Mouse (Mus musculus) midbrain, embryonic 16.5 days (tissue): ENCODE measurements around the gene Col1a2. TPM values are rescaled to one million over a fixed set of nuclear protein-coding genes. Genes with fewer than 3 reads are reported as not detected.

Experiments used
- ATAC-seq: fragments of 200-750 bp; cut with Nextera tagmentation; 2 replicates; pipeline ENCODE4 v1.8.0; 2017; ENCODE audit warnings: moderate TSS enrichment
- H3K27ac ChIP-seq: fragments of 300-500 bp; sonication (generic); 2 replicates; pipeline ENCODE4 v1.5.1; 2014; ENCODE audit warnings: mild to moderate bottlenecking, low read length, mixed read lengths
- H3K27me3 ChIP-seq: fragments of 300-500 bp; sonication (generic); 2 replicates; pipeline ENCODE4 v1.6.1; 2014; ENCODE audit warnings: low read depth, low read length, mixed read lengths; ENCODE audit not compliant: control insufficient read depth, insufficient read depth
- H3K36me3 ChIP-seq: fragments of 300-500 bp; sonication (generic); 2 replicates; pipeline ENCODE4 v1.6.1; 2014; ENCODE audit warnings: mild to moderate bottlenecking, low read length, moderate library complexity, mixed read lengths; ENCODE audit not compliant: control insufficient read depth, insufficient read depth
- H3K4me1 ChIP-seq: fragments of 300-500 bp; sonication (generic); 2 replicates; pipeline ENCODE4 v1.6.1; 2014; ENCODE audit warnings: mild to moderate bottlenecking, low read length, mixed read lengths; ENCODE audit not compliant: control insufficient read depth, insufficient read depth
- H3K4me2 ChIP-seq: fragments of 300-500 bp; sonication (generic); 2 replicates; pipeline ENCODE4 v1.6.1; 2014; ENCODE audit warnings: mild to moderate bottlenecking, low read length, mixed read lengths
- H3K4me3 ChIP-seq: fragments of 300-500 bp; sonication (generic); 2 replicates; pipeline ENCODE4 v1.5.1; 2014; ENCODE audit warnings: low read depth, mild to moderate bottlenecking, low read length, moderate library complexity, mixed read lengths
- H3K9ac ChIP-seq: fragments of 300-500 bp; sonication (generic); 2 replicates; pipeline ENCODE4 v1.6.1; 2014; ENCODE audit warnings: low read depth, low read length, mixed read lengths
- H3K9me3 ChIP-seq: fragments of 300-500 bp; sonication (generic); replicated peaks from 2 replicates; pipeline ENCODE4 v1.6.1; 2014; ENCODE audit warnings: mild to moderate bottlenecking, low read length, mixed read lengths; ENCODE audit not compliant: control insufficient read depth, poor library complexity, severe bottlenecking
- WGBS: fragments of 180-500 bp; shearing (Covaris S2); extraction: QIAGEN DNeasy Blood & Tissue Kit; methylation state at CpG from one replicate; pipeline ENCODE4 v1.1.7; 2014; 5-methylcytosine and 5-hydroxymethylcytosine counted together
- polyA plus RNA-seq: library from polyadenylated mRNA; unstranded; fragments of >200 nt; fragmentation: Nextera tagmentation; extraction: Ambion mirVana; gene quantifications from 2 replicates; pipeline ENCODE4 v1.2.1, GENCODE M21; 2015

The Col1a2 gene
- polyA plus RNA-seq, 1 experiment from 2014 or later, result 78.9 TPM

DNA sequence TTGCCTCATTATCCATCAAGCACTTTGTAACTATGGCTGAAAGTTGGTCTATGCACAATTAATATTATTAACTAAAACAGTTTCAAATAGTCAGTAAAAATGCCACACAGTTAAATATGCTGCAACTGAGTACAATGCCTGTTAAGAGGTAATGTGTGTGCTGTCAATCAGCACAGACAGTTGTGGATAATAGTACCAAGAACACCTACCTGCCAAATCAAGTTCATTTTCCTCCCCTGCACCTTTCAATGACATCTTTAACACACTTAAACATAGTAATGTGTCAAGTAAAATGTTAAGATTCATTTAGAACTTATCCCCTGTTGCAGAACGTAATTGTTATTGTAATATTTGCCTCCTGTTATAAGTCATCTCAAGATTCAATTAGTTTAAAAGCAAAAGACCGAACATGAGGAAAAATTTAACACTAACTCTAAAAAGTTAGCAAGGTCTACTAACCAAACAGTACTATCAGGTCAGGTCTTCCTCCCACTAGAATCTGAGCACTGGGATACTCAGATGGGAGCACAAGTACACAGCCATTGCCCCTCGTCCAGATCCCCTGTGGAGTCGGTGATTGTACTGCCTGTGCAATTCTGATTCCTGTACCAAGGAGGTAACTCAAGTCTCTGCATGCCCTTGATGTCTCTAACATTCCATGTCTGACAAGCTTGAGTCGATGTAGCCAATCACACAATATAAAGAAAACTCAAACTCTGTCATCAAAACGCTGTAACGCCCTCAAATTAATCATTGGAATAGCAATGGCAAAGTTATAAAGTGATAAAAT lies 37.5 kb downstream of the Col1a2 start:
- ATAC-seq, result no peak
- WGBS, result 89% methylated on average over 7 of the region's 7 CpGs
- no peaks in the 10 kb centered on the region for H3K36me3 ChIP-seq
- no peaks in the 10 kb centered on the region for H3K27me3 ChIP-seq
- H3K9me3 ChIP-seq, result no peaks in the 10 kb centered on the region
- H3K4me2 ChIP-seq, result no peak overlapping the region
- H3K4me3 ChIP-seq, result no peak overlapping the region
- no peak overlapping the region for H3K9ac ChIP-seq
- H3K4me1 ChIP-seq, result no peaks in the 10 kb centered on the region
- no peak overlapping the region for H3K27ac ChIP-seq

DNA sequence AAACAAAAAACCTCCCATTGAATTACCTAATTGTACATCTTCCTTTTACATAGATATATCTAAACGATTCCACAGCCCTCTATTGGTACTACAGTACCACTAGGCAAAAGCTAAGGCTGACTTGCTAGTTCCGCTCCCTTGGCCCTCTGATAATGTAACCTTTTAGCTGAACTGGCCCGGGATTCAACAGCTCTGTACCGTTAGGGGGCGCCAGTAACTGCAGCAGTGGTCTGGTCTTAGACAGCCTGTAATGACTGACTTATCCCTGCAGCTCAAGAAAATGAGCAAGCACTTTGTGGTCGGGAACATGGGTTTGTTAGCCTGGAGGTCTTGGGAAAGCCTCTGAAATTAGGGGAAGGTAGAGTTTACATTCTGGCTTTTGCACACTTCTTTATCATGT lies 39.9 kb downstream of the Col1a2 start:
- WGBS, result 46% methylated on average over 6 of the region's 6 CpGs
- no peak for ATAC-seq
- H3K4me1 ChIP-seq, result no peaks in the 10 kb centered on the region

DNA sequence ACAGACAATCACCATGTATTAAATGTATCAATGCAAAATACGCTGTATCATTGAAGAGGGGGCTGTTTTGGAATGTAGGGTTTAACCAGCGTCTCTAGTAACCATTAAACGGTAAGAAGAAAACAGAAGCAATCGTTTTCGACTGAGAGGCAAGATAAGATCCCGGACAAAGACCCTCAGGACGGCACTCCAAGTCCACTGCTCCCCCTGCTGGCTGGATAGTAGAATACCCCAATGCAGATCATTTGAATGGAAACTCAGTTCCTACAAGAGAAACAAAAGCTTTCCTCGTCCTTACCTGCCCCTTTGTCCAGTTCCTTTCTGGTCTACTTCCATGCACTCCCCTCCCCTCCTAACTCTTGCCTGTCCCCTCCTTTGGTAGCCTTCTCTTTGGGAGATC lies 41.1 kb downstream of the Col1a2 start:
- Histone ChIP-seq H3K27me3 (no peaks in the 10 kb centered on the region), H3K4me1 (no peaks in the 10 kb centered on the region; the same call in 1 of the 2 replicates), H3K4me3 (no peak overlapping the region), H3K27ac (no peak overlapping the region), H3K9me3 (no peaks in the 10 kb centered on the region), H3K4me2 (no peak overlapping the region), H3K36me3 (no peaks in the 10 kb centered on the region), H3K9ac (no peak overlapping the region)
- ATAC-seq, result no peak
- WGBS, result 53% methylated on average over 8 of the region's 8 CpGs

More for the DNA sequence above, 39.9 kb downstream of the Col1a2 start:
- Histone ChIP-seq H3K9me3 (no peaks in the 10 kb centered on the region), H3K4me2 (no peak overlapping the region), H3K4me3 (no peak overlapping the region), H3K36me3 (no peaks in the 10 kb centered on the region), H3K9ac (no peak overlapping the region), H3K27me3 (no peaks in the 10 kb centered on the region), H3K27ac (no peak overlapping the region)

DNA sequence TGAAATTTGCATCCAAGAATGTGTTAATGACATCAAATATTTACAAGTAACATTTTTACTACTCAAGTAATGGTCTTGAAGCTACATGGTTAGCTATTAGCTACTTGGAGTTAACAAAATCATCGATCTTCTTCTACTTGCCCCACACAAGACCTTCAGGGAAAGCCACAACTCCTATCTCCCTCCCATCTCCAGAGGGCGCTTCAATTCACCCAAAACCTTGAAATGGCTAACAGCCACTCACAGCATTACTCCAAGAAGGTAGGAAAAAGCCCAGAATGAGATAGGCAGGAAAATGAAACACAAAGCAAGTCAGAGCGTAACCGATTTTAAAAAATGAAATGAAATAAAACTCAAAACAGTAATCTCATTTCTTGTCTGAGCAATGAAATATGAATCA lies 44.3 kb downstream of the Col1a2 start:
- WGBS, result 86% methylated on average over 4 of the region's 4 CpGs
- Histone ChIP-seq H3K4me3 (no peak overlapping the region), H3K36me3 (no peaks in the 10 kb centered on the region), H3K9me3 (no peaks in the 10 kb centered on the region), H3K27me3 (no peaks in the 10 kb centered on the region), H3K4me2 (no peak overlapping the region), H3K27ac (no peak overlapping the region), H3K9ac (no peak overlapping the region), H3K4me1 (no peaks in the 10 kb centered on the region; the same call in 1 of the 2 replicates)
- ATAC-seq, result no peak

DNA sequence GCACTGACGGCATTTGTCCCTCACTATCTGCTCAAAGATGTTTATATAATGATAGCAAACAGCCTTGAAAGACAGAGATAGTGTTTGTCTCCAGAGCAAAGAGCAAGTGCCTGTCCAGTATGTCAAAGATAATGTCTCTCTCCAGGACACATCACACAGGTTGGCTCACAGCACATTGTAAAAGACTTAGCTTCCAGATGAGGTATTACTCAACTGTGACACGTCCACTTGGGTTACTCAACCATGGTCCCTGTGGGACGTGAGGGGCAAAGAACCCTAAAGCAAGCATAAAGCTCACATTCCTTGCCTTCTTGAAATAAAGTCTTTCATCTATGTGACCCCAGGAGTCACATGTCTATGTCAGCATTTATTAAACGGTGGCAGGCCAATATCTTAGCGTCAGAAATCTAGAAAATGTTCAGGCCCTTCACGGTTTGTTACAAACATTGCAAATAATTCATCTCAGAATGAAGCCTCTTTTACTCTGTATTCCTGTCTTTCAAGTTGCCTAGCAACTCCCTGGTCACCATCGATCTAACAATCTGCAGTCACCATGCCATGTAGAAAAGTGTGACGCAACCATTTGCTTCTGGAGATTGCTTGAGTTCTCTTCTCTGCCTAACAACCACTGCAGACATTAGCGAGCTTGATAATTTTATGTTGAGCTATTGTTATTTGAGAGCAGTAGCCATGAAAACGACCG lies 45.4 kb downstream of the Col1a2 start:
- Histone ChIP-seq H3K9ac (no peak overlapping the region), H3K27ac (no peak overlapping the region), H3K4me2 (no peak overlapping the region), H3K4me3 (no peak overlapping the region), H3K9me3 (no peaks in the 10 kb centered on the region), H3K4me1 (peaks cover 2% of the 10 kb centered on the region; the same call in 1 of the 2 replicates), H3K36me3 (no peaks in the 10 kb centered on the region), H3K27me3 (no peaks in the 10 kb centered on the region)
- 35% methylated on average over 11 of the region's 11 CpGs for WGBS
- 0 out of 2 replicates have a peak, but pooled peaks have one; percentile 55 for ATAC-seq

DNA sequence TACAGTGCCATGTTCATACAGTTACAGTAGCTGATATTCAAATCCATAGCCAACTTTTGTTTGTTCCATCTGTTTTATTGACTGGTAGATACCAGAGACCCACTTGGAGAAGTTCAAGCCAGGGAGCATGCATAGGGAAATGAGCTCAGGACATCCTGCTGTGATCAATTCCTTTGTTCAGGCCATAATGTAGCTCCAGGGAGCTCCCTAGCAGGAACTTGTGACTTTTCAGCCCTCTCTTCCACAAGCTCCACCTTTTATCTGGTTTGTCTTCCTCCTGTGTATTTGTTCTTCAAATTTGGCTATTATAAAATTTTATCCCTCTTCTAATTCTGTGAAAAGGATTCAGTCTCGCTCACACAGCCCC lies 45.9 kb downstream of the Col1a2 start:
- Histone ChIP-seq H3K4me3 (no peak overlapping the region), H3K9me3 (no peaks in the 10 kb centered on the region), H3K4me2 (no peak overlapping the region), H3K27me3 (no peaks in the 10 kb centered on the region), H3K9ac (no peak overlapping the region), H3K27ac (no peak overlapping the region), H3K36me3 (no peaks in the 10 kb centered on the region), H3K4me1 (peaks cover 4% of the 10 kb centered on the region; the same call in 1 of the 2 replicates)
- WGBS, result 57% methylated on average over 1 of the region's 1 CpGs
- ATAC-seq, result no peak

DNA sequence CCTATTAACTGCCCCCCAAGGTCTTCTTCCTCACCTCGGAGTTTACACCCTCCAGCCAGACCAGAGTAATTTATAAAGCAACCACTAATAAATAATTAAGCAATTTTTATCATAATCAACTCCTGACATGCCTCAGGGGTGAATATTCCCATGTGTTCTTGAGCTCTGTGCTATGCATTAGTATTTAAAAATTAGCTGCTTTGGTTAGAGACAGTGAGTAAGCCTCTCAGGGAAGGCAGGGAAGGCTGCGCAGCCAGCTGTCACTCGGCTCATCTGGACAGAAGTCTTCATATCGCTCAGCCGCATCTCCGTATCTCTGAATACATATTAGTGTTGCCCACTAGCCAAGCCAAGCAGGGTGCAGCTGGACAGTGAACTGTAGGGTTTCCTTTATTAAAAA lies 50.8 kb downstream of the Col1a2 start:
- no peaks in the 10 kb centered on the region for H3K9me3 ChIP-seq
- H3K4me2 ChIP-seq, result no peak overlapping the region
- ATAC-seq, result no peak
- H3K4me3 ChIP-seq, result no peak overlapping the region
- H3K27ac ChIP-seq, result no peak overlapping the region
- 59% methylated on average over 6 of the region's 6 CpGs for WGBS
- no peaks in the 10 kb centered on the region for H3K36me3 ChIP-seq
- H3K4me1 ChIP-seq, result peaks cover 4% of the 10 kb centered on the region; the same call in 1 of the 2 replicates
- H3K9ac ChIP-seq, result no peak overlapping the region
- no peaks in the 10 kb centered on the region for H3K27me3 ChIP-seq

DNA sequence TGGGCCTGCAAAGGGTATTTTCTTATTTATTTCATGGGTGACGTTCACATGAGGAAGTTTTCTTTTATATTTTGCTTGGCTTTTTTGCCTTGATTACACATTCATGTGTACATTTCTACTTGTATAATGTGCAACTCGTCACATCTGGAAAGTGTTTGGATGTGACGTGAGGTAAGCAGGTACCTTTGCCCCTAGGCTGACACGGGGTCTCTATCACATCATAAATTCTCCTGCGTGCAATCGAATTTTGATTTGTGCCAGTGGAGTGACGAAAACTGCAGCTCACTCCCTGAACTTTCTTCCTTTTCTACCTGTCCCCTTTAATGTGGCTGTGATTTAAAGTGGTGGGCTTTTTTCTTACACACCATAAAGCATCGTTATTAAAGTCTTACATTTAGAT lies 52.5 kb downstream of the Col1a2 start:
- 85% methylated on average over 8 of the region's 8 CpGs for WGBS

DNA sequence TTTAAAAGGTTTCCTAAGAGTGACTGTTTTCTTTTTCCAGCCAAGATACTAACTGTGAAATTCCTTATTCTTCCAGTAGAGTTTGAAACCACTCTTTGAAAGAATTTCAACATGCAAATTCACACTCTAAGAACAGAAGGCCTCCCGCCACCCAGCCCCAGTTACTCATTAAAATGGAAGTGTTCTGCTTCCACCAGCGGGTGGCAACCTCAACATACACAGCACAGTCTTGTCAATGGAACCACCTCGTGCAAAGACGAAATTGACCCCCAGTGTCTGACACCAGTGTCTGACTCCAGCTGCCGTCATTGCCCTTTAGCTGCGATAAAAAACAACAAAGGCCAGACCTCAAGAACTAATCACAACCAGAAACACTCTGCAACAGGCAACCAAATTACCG lies 53.1 kb downstream of the Col1a2 start:
- WGBS, result 19% methylated on average over 7 of the region's 7 CpGs
- no peaks in the 10 kb centered on the region for H3K27me3 ChIP-seq
- H3K9me3 ChIP-seq, result no peaks in the 10 kb centered on the region
- ATAC-seq, result peak; percentile 55; the same call in 1 of the 2 replicates
- no peak overlapping the region for H3K4me2 ChIP-seq
- H3K27ac ChIP-seq, result no peak overlapping the region
- H3K4me3 ChIP-seq, result no peak overlapping the region
- no peak overlapping the region for H3K9ac ChIP-seq
- peaks cover 4% of the 10 kb centered on the region; the same call in 1 of the 2 replicates for H3K4me1 ChIP-seq
- H3K36me3 ChIP-seq, result no peaks in the 10 kb centered on the region

More for the DNA sequence above, 52.5 kb downstream of the Col1a2 start:
- no peak for ATAC-seq
- H3K4me1 ChIP-seq, result peaks cover 4% of the 10 kb centered on the region; the same call in 1 of the 2 replicates
- H3K4me3 ChIP-seq, result no peak overlapping the region
- no peak overlapping the region for H3K4me2 ChIP-seq
- H3K9me3 ChIP-seq, result no peaks in the 10 kb centered on the region
- H3K36me3 ChIP-seq, result no peaks in the 10 kb centered on the region
- no peak overlapping the region for H3K27ac ChIP-seq
- H3K9ac ChIP-seq, result no peak overlapping the region
- H3K27me3 ChIP-seq, result no peaks in the 10 kb centered on the region
